Mouse (Mus musculus) induced T-regulatory cell, adult 2 months (primary cell): ENCODE results near the gene Fscn3.

Experiments
- DNase-seq: peaks from one replicate; pipeline ENCODE4 v3.0.0-alpha.2; 2012; ENCODE audit warnings: low read depth

Fscn3 gene

DNA sequence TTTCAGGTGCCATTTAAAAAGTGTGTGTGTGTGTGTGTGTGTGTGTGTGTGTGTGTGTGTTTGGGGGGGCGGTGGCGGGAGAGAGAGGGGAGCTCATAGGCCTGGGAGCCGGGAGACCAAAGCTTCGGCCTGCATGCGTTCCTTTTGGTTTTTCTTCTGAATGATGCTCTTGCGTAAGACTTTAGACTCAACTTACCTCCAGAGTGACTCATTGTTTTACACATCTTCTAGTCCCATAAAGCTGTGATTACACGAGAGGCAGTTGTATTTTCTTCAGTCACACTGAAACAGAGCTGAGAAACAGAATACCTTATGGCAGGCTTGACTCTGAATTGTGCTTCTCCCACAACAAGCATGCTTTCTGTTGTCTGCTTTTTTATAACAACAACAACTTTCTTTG lies 59.3 kb downstream of the Fscn3 start:
- DNase-seq: no peak
